Mouse (Mus musculus) adrenal gland, postnatal 10 days (tissue): ENCODE results near the gene Ptprm. TPM values are rescaled to one million over a fixed set of nuclear protein-coding genes. Genes with fewer than 3 reads are reported as not detected.

Experiments used
- DNase-seq: peaks from one replicate; pipeline ENCODE4 v3.0.0; 2021; ENCODE audit warnings: mixed read lengths
- total RNA-seq, 2 experiments: library from RNA; stranded (reverse); gene quantifications; 2 replicates each; pipeline ENCODE4 v1.2.3; 2021

Gene Ptprm
- total RNA-seq, 2 experiments from 2014 or later, result 41.0 to 56.9 TPM

- DNase-seq, result no peak
Observed at GRCm38 (mm10) chr17:67073139-67073538, 281.1 kb downstream of the Ptprm start.

GRCm38 (mm10) chr17:67071231-67072009 is 282.8 kb downstream of the Ptprm start:
- peak; percentile 53 for DNase-seq

- DNase-seq, result no peak
Observed at GRCm38 (mm10) chr17:67063611-67064010, 290.6 kb downstream of the Ptprm start.

DNA sequence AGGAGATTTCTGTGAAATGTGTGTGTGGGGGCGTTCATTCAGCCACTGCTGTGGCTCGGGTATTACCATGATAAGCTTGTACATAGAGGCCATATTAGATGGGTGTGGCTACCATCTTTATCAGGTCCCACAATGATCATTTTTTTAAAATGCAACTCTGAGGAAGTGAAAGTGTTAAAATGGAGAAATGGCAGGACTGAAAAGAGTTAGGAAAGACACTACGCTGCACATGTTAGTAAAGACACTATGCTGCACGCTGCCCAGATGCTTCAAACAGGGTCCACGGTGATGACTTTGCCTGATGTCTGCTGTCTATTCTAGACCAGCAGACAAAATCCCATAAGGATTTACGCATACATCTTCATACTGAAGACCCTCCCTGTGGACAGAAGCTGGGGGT is 298.6 kb downstream of the Ptprm start:
- no peak for DNase-seq

DNA sequence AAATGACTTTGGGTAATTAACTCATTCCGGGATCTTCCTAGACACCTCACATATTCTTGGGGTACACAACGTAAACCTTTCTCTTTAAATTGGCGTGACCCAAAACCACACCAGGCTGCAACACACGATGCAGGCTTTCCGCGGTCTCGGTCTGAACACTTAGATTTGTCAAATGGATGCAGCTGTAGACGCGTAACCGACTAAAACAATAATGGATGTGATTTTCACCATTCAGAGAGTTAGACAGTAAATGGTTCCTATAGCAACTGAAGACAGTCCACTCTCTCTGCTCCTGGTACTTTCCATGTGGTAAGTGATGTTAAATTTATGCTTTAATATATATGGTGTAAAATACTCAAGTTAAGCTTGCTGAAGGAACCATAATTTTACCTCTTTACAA is 300.1 kb downstream of the Ptprm start:
- DNase-seq, result no peak

- DNase-seq, result peak; percentile 10
Observed at GRCm38 (mm10) chr17:67052624-67053314, 301.5 kb downstream of the Ptprm start.

GRCm38 (mm10) chr17:67047697-67048096 is 306.6 kb downstream of the Ptprm start:
- no peak for DNase-seq

DNA sequence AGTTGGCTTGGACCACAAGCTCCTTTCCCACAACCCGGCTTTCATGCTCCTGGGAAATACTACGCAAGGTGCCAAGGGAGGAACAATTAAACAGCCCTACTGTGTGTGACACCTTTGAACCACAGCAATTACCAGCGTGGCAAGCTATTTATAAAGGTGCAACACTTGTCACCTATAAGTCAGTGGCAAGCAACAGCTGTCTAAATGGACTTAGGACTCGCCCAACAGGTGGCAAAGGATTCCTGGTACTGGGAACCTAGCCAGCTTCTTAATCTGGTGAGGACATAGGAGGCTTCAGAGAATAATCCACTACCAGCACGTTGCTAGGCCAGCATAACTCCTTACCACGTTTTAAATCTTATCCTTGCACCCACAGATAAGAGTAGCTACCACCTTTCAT is 315.7 kb downstream of the Ptprm start:
- DNase-seq, result no peak

DNA sequence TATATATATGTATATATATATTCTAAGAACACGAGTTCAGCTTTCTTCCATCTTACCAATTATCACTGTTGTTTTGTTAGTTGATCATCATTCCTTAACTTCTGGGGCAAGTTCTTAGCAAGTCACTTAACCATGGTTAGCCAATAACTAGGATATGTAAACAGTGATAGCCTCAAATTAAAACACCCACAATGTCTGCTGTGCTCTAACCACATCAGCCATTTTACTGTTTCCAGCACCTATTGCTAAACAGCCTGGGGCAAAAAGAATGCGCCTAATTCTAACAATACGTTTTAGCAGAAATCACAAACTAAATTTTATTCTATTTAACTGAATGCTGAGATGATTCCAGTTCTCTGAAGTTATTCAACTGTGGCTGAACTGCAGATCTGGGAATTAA is 320.7 kb downstream of the Ptprm start:
- DNase-seq, result no peak

DNA sequence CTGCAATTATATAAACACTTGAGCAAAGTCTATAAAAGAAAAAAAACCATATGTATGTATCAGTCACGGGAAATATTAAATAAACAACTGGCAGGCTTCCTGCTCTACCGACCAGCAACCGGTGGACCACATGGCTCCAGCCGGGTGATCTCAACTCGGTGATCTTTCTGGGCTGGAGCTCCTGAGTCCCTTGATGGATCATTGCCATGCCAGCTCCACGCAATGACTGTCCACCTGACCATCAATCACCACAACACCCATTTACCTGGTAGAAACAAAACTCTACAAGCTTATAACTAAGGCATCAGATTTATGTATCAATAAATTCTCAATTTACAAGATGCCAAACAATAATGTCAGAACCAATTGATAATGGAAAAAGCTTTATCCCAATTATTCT is 322.2 kb downstream of the Ptprm start:
- DNase-seq, result no peak

DNA sequence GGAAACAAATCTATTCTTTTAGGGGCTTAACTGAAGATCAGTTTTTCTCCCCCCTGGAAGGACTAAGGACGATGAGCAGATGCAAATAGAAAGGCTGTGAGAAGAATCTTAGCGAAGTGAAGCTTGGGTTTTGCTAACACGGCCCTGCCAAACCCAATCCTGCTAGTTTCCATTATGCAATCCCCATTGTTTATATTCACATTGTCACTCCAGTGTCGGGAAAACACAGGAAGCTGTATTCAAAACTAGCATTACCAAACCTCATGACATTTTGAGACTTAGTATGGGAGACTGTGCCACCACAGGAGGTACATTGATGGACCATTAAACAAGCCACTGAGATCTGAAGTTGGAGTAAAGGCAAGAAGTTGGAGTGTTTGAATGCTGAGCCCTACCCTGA is 322.9 kb downstream of the Ptprm start:
- no peak for DNase-seq

DNA sequence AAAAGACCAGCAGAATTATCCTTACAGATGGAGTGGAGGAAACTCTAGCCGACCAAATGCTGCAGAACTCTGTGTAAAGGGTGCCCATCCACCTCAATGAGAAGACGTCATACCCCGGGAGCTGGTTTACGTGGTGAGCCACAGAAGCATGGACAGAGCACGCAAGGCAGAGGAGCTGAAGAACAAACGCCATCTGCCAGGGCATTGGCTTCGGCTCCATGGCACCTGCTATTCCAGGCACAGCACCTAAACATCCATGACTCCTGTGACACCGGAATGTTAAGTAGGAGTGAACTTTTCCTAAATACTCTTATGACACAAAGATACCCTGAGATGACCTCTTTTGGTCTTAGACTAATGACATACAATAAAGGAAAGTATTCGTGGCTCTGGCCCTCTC is 327.0 kb downstream of the Ptprm start:
- no peak for DNase-seq

GRCm38 (mm10) chr17:67016501-67016900 is 337.8 kb downstream of the Ptprm start:
- DNase-seq, result no peak

GRCm38 (mm10) chr17:67013217-67013616 is 341.0 kb downstream of the Ptprm start:
- DNase-seq, result no peak

DNA sequence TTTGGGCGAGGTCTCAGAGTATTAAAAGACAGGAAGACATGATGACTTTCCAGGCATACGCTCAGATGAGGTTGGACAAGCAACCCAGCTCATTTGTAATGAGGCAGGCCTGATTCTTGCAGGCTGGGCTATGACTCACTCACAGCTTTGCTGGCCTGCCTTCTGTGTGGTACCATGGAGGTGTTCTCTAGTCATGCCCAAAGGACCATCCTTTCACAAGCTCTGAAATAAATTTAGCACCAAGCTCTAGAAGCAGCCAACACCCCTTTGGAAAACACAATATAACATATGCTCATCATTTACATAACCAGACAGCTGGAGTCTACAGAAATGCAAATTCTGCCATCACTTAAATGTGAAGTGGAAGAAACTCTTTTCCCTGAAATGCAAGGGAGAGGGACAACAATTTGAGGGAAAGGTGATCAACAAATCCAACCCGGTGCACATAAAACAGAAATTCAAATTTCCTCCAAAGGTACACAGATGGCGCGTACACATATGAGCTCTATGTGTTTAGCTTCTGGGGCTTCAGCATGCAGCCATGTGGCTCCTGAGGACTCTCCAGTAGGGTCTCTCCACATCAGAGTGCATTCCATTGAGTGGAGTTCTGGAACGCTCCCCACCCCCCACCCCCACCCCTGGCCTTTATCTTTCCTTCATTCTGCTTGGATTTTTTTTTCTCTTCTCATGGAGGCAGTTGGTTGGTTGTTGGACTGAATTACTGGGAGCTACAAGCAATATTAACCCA is 342.2 kb downstream of the Ptprm start:
- DNase-seq, result no peak

- DNase-seq, result no peak
Observed at GRCm38 (mm10) chr17:67010136-67010535, 344.1 kb downstream of the Ptprm start.

DNA sequence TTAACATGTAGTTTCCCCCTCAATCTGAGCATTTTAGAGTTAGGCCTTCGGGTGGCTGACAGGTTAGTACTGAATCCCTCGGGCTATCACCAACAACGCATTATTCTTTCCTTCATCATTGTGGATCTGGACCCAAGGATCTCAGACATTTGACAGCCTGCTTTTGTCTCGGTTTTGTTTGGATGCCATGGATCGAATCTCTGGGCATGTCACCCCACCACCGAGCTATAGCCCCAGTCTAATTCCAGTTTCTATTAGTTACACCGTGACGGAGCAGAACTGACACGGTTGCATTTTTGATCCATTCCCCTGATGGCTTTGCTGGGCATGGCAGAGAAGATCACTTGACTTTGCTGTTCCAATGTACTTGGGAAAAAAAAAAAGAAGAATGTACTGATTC is 346.1 kb downstream of the Ptprm start:
- DNase-seq, result no peak

- peak; percentile 83 for DNase-seq
Observed at GRCm38 (mm10) chr17:67006740-67007385, 347.4 kb downstream of the Ptprm start.

GRCm38 (mm10) chr17:66996882-66997281 is 357.4 kb downstream of the Ptprm start:
- no peak for DNase-seq

- no peak for DNase-seq
Observed at GRCm38 (mm10) chr17:66996016-66996415, 358.2 kb downstream of the Ptprm start.

- no peak for DNase-seq
Observed at GRCm38 (mm10) chr17:66991815-66992214, 362.4 kb downstream of the Ptprm start.

GRCm38 (mm10) chr17:66990761-66991160 is 363.5 kb downstream of the Ptprm start:
- DNase-seq, result no peak

GRCm38 (mm10) chr17:66988014-66988413 is 366.2 kb downstream of the Ptprm start:
- DNase-seq, result no peak
